Mouse (Mus musculus) spleen, adult 2 months (tissue): ENCODE data around the gene Sema4b. TPM values are rescaled to one million over a fixed set of nuclear protein-coding genes. Genes with fewer than 3 reads are reported as not detected.

ENCODE experiments used
- DNase-seq, 2 experiments: peaks; one replicate each; pipeline versions ENCODE4 v3.0.0 to v3.0.0-alpha.2; 2012 to 2021; ENCODE audit warnings: low spot score in 2 of 2, low read depth in 1 of 2
- H3K27ac ChIP-seq: fragments of 200-500 bp; 2 replicates; pipeline ENCODE4 v1.5.1; 2012; ENCODE audit warnings: low read length, inconsistent platforms; ENCODE audit not compliant: insufficient read depth
- H3K27me3 ChIP-seq: fragments of 200-500 bp; 2 replicates; pipeline ENCODE4 v1.6.1; 2012; ENCODE audit warnings: mild to moderate bottlenecking, moderate library complexity, low read length, inconsistent platforms; ENCODE audit not compliant: control insufficient read depth, insufficient read depth
- H3K36me3 ChIP-seq: fragments of 200-500 bp; 2 replicates; pipeline ENCODE4 v1.6.1; 2012; ENCODE audit warnings: mild to moderate bottlenecking, low read length, inconsistent platforms; ENCODE audit not compliant: control insufficient read depth, insufficient read depth
- H3K4me1 ChIP-seq: fragments of 200-500 bp; 2 replicates; pipeline ENCODE4 v1.6.1; 2011; ENCODE audit warnings: inconsistent platforms; ENCODE audit not compliant: control insufficient read depth, insufficient read depth, insufficient read length
- H3K4me3 ChIP-seq: fragments of 200-500 bp; 2 replicates; pipeline ENCODE4 v1.5.1; 2011; ENCODE audit warnings: mild to moderate bottlenecking, inconsistent platforms; ENCODE audit not compliant: insufficient read depth, insufficient read length; ENCODE audit errors: extremely low read depth
- CTCF ChIP-seq: fragments of 200-500 bp; IDR thresholded peaks from 2 replicates; pipeline ENCODE4 v1.5.1; 2011; ENCODE audit warnings: mild to moderate bottlenecking, inconsistent platforms; ENCODE audit not compliant: insufficient read depth, insufficient read length, insufficient replicate concordance; ENCODE audit errors: extremely low read depth
- POLR2A ChIP-seq: fragments of 200-500 bp; IDR thresholded peaks from 2 replicates; pipeline ENCODE4 v1.6.1; 2011; ENCODE audit warnings: low read depth, low read length, inconsistent platforms
- WGBS: fragments of 180-500 bp; shearing (Covaris S2); methylation state at CpG from one replicate; pipeline ENCODE4 v1.1.7; 2018; 5-methylcytosine and 5-hydroxymethylcytosine counted together
- polyA plus RNA-seq: library from polyadenylated mRNA; depleted of rRNA; stranded (reverse); fragments of >200 nt; gene quantifications from 2 replicates; pipeline ENCODE4 v1.2.3, GENCODE M21; 2012; rRNA removed

The Sema4b gene
- polyA plus RNA-seq, result 69.5 and 81.3 TPM in 2 replicates

GRCm38 (mm10) chr7:80186531-80187296 lies at the start of gene Sema4b:
TSS of gene Sema4b (plus strand) at chr7:80186841.
- 19% methylated on average over 51 of the region's 51 CpGs for WGBS
- Histone ChIP-seq H3K4me1 (peaks cover 43% of the 10 kb centered on the region), H3K36me3 (no peaks in the 10 kb centered on the region), H3K4me3 (peak within 1 kb of the TSS; percentile 57), H3K27ac (peak within 1 kb of the TSS; percentile 41), H3K27me3 (no peaks in the 10 kb centered on the region)
- TF ChIP-seq POLR2A, result no peak
- TF ChIP-seq CTCF, result no peak
- peak in 1 of 2 experiments; percentile 79 for DNase-seq

- DNase-seq, result no peak
- H3K27ac ChIP-seq, result no peak overlapping the region
- H3K4me1 ChIP-seq, result peaks cover 5% of the 10 kb centered on the region; the same call in 1 of the 2 replicates
- no peak for TF ChIP-seq CTCF
- TF ChIP-seq POLR2A, result no peak
- no peak overlapping the region for H3K4me3 ChIP-seq
- WGBS, result 92% methylated on average over 1 of the region's 1 CpGs
- no peaks in the 10 kb centered on the region for H3K36me3 ChIP-seq
- H3K27me3 ChIP-seq, result no peaks in the 10 kb centered on the region
Measured at GRCm38 (mm10) chr7:80138375-80138774, 48.3 kb upstream of the Sema4b start.

GRCm38 (mm10) chr7:80140815-80141214 lies 45.8 kb upstream of the Sema4b start:
- Histone ChIP-seq H3K27ac (no peak overlapping the region), H3K4me1 (peaks cover 15% of the 10 kb centered on the region; the same call in 1 of the 2 replicates), H3K36me3 (no peaks in the 10 kb centered on the region), H3K4me3 (no peak overlapping the region), H3K27me3 (no peaks in the 10 kb centered on the region)
- no peak for TF ChIP-seq POLR2A
- TF ChIP-seq CTCF, result peak; percentile 92
- DNase-seq, result peak; percentile 47 to 80
- WGBS, result 19% methylated on average over 9 of the region's 9 CpGs

- TF ChIP-seq POLR2A, result no peak
- TF ChIP-seq CTCF, result no peak
- peak overlapping the region; percentile 47; the same call in 1 of the 2 replicates for H3K4me3 ChIP-seq
- H3K27me3 ChIP-seq, result no peaks in the 10 kb centered on the region
- DNase-seq, result peak; percentile 86 to 90
- H3K4me1 ChIP-seq, result peaks cover 20% of the 10 kb centered on the region; the same call in 1 of the 2 replicates
- WGBS, result 7% methylated on average over 22 of the region's 22 CpGs
- H3K36me3 ChIP-seq, result no peaks in the 10 kb centered on the region
- H3K27ac ChIP-seq, result peak overlapping the region; percentile 90
Measured at GRCm38 (mm10) chr7:80143331-80144273, 43.0 kb upstream of the Sema4b start.

GRCm38 (mm10) chr7:80144695-80145094 lies 41.9 kb upstream of the Sema4b start:
- H3K4me3 ChIP-seq, result no peak overlapping the region
- H3K27me3 ChIP-seq, result no peaks in the 10 kb centered on the region
- peak overlapping the region; percentile 90 for H3K27ac ChIP-seq
- 76% methylated on average over 7 of the region's 7 CpGs for WGBS
- H3K36me3 ChIP-seq, result no peaks in the 10 kb centered on the region
- H3K4me1 ChIP-seq, result peaks cover 20% of the 10 kb centered on the region; the same call in 1 of the 2 replicates
- DNase-seq, result no peak
- TF ChIP-seq POLR2A (no peak), CTCF (no peak)

- Histone ChIP-seq H3K27ac (peak overlapping the region; percentile 68), H3K27me3 (no peaks in the 10 kb centered on the region), H3K4me3 (no peak overlapping the region), H3K4me1 (peaks cover 18% of the 10 kb centered on the region; the same call in 1 of the 2 replicates), H3K36me3 (no peaks in the 10 kb centered on the region)
- TF ChIP-seq CTCF (no peak), POLR2A (no peak)
- WGBS, result 21% methylated on average over 8 of the region's 8 CpGs
- peak; percentile 34 to 55 for DNase-seq
Measured at GRCm38 (mm10) chr7:80146077-80146476, 40.6 kb upstream of the Sema4b start.
